33 mouse cellular contexts compared by ENCODE assay signal in the genomic region with DNA sequence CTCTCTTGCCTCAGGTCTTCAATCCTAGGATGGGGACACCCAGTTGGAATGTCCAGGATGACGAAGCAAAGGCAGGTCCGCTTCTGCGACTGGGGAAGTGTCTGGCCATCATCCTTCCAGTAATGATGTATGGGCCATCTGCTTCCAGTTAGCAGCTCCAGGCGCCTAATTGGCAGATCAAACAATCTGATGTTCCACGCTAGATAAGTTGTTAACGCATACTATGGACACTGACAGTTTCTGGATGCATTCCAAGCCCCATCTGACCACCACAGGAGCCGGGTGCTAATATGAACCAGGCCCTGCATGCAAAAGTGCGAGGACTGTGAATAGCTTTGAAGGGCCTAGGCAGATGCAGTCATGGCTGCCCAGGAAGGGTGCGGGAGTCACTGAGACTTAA. TPM values are rescaled to one million over a fixed set of nuclear protein-coding genes. Genes with fewer than 3 reads are reported as not detected.
A peak's percentile ranks its signal among the peaks of the same experiment; 100 is the strongest.
DNase-seq lines count a peak whose midpoint lies in the region; ATAC-seq and TF ChIP-seq lines count a peak whose summit lies in the region.
"Had no signal": no experiment of that assay in that cellular context is flagged by ENCODE, and none has a peak within 500 bp of the region (broad histone marks: within the 10 kb centered on the region; RNA-seq: fewer than 3 reads in every experiment).

No protein-coding gene starts in this region.

- H3K4me3 ChIP-seq in forebrain, postnatal 0 days (ENCODE audit: low read depth, low read length), result no peak overlapping the region
- H3K4me3 ChIP-seq in forebrain, embryonic 13.5 days, result no peak overlapping the region
- H3K4me3 ChIP-seq in midbrain, embryonic 14.5 days (replicated peaks; ENCODE audit: low read depth, low read length), result no peak overlapping the region
- H3K4me3 ChIP-seq in midbrain, embryonic 13.5 days (replicated peaks), result no peak overlapping the region
- no peak overlapping the region for H3K4me3 ChIP-seq in embryonic facial prominence, embryonic 14.5 days (ENCODE audit: low read depth, low read length)
- H3K4me3 ChIP-seq: embryonic facial prominence, embryonic 12.5 days; erythroblast, embryonic 14.5 days; heart, embryonic 15.5 days; midbrain, embryonic 10.5 days; myocyte had no signal

- H3K36me3 ChIP-seq in forebrain, postnatal 0 days (ENCODE audit: insufficient read depth), result no peaks in the 10 kb centered on the region
- no peaks in the 10 kb centered on the region for H3K36me3 ChIP-seq in forebrain, embryonic 13.5 days (ENCODE audit: poor library complexity, severe bottlenecking)
- no peaks in the 10 kb centered on the region for H3K36me3 ChIP-seq in midbrain, embryonic 14.5 days (ENCODE audit: control insufficient read depth, insufficient read depth, low read length)
- H3K36me3 ChIP-seq in midbrain, embryonic 13.5 days, result no peaks in the 10 kb centered on the region
- H3K36me3 ChIP-seq in embryonic facial prominence, embryonic 14.5 days (ENCODE audit: control insufficient read depth, insufficient read depth, low read length), result no peaks in the 10 kb centered on the region
- H3K36me3 ChIP-seq: embryonic facial prominence, embryonic 12.5 days; heart, embryonic 15.5 days; midbrain, embryonic 10.5 days had no signal

- no peaks in the 10 kb centered on the region for H3K4me1 ChIP-seq in forebrain, postnatal 0 days (ENCODE audit: insufficient read depth)
- peaks cover 4% of the 10 kb centered on the region; the same call in 1 of the 2 replicates for H3K4me1 ChIP-seq in forebrain, embryonic 13.5 days
- H3K4me1 ChIP-seq in midbrain, embryonic 14.5 days (ENCODE audit: control insufficient read depth, insufficient read depth, low read length), result no peaks in the 10 kb centered on the region
- no peaks in the 10 kb centered on the region for H3K4me1 ChIP-seq in midbrain, embryonic 13.5 days (replicated peaks)
- H3K4me1 ChIP-seq in embryonic facial prominence, embryonic 14.5 days (ENCODE audit: control insufficient read depth, insufficient read depth, low read length), result no peaks in the 10 kb centered on the region
- H3K4me1 ChIP-seq: embryonic facial prominence, embryonic 12.5 days; heart, embryonic 15.5 days had no signal

- no peak for ATAC-seq in forebrain, postnatal 0 days
- no peak for ATAC-seq in forebrain, embryonic 13.5 days
- no peak for ATAC-seq in midbrain, embryonic 14.5 days (ENCODE audit: low FRiP score, low TSS enrichment)
- no peak for ATAC-seq in midbrain, embryonic 13.5 days
- no peak for ATAC-seq in embryonic facial prominence, embryonic 14.5 days (ENCODE audit: low read depth)
- ATAC-seq: inflammation-experienced regulatory T-cells, adult 6 months; liver, postnatal 0 days; lung, postnatal 0 days; Patski had no signal

- WGBS in forebrain, postnatal 0 days, result 48% methylated on average over 9 of the region's 9 CpGs
- 68% methylated on average over 9 of the region's 9 CpGs for WGBS in forebrain, embryonic 13.5 days
- WGBS in midbrain, embryonic 14.5 days, result 64% methylated on average over 9 of the region's 9 CpGs
- whole genome bisulfite sequencing in midbrain, embryonic 13.5 days, result 71% methylated on average over 9 of the region's 9 CpGs
- WGBS in embryonic facial prominence, embryonic 14.5 days, result 36% methylated on average over 9 of the region's 9 CpGs

- no peak for TF ChIP-seq CTCF in forebrain, postnatal 0 days (IDR thresholded peaks at IDR 0.05; ENCODE audit: low read depth)

- DNase-seq in forebrain, postnatal 0 days, result peak; percentile 15
- peak; percentile 53 for DNase-seq in midbrain, embryonic 14.5 days
- DNase-seq in embryo, embryonic 10 days (ENCODE audit: low spot score), result peak; percentile 52
- DNase-seq in embryonic facial prominence, embryonic 14.5 days (ENCODE audit: low spot score), result peak; percentile 72
- no peak for DNase-seq in cerebellum, postnatal 4 days (ENCODE audit: low spot score in 2 of 2)
- no peak for DNase-seq in spleen, postnatal 10 days (ENCODE audit: low spot score in 2 of 2)
- DNase-seq: cerebellum, adult 18-20 months; cerebellum, postnatal 14 days; gastrocnemius, postnatal 36 days; heart, postnatal 36 days; kidney, adult 2 months; liver, postnatal 0 days; thymus, adult 2 months; thymus, postnatal 4 days had no signal

- H3K9me3 ChIP-seq in forebrain, postnatal 0 days (ENCODE audit: low read length), result no peaks in the 10 kb centered on the region
- peaks cover 7% of the 10 kb centered on the region for H3K9me3 ChIP-seq in forebrain, embryonic 13.5 days (replicated peaks)
- H3K9me3 ChIP-seq in midbrain, embryonic 14.5 days (ENCODE audit: control insufficient read depth, low read length), result no peaks in the 10 kb centered on the region
- H3K9me3 ChIP-seq in midbrain, embryonic 13.5 days, result peaks cover 7% of the 10 kb centered on the region; the same call in 1 of the 2 replicates
- H3K9me3 ChIP-seq in embryonic facial prominence, embryonic 14.5 days (ENCODE audit: control insufficient read depth, low read length), result peaks cover 12% of the 10 kb centered on the region

- H3K27me3 ChIP-seq in forebrain, postnatal 0 days (ENCODE audit: insufficient read depth, low read length), result no peaks in the 10 kb centered on the region
- 0 out of 2 replicates have a peak, but pooled peaks cover under 1% of the 10 kb centered on the region for H3K27me3 ChIP-seq in forebrain, embryonic 13.5 days
- H3K27me3 ChIP-seq in midbrain, embryonic 14.5 days (ENCODE audit: control insufficient read depth, insufficient read depth, low read length), result no peaks in the 10 kb centered on the region
- 0 out of 2 replicates have a peak, but pooled peaks cover 10% of the 10 kb centered on the region for H3K27me3 ChIP-seq in midbrain, embryonic 13.5 days
- no peaks in the 10 kb centered on the region for H3K27me3 ChIP-seq in embryonic facial prominence, embryonic 14.5 days (replicated peaks; ENCODE audit: control insufficient read depth, insufficient read depth, low read length)
- H3K27me3 ChIP-seq: Patski had no signal

- H3K27ac ChIP-seq in forebrain, postnatal 0 days (ENCODE audit: low read depth, low read length), result no peak overlapping the region
- H3K27ac ChIP-seq in forebrain, embryonic 13.5 days, result no peak overlapping the region
- H3K27ac ChIP-seq in midbrain, embryonic 14.5 days (replicated peaks; ENCODE audit: low read depth, low read length), result no peak overlapping the region
- no peak overlapping the region for H3K27ac ChIP-seq in midbrain, embryonic 13.5 days
- no peak overlapping the region for H3K27ac ChIP-seq in embryonic facial prominence, embryonic 14.5 days (replicated peaks; ENCODE audit: low read depth, low read length)
- H3K27ac ChIP-seq: embryonic facial prominence, embryonic 12.5 days; heart, embryonic 15.5 days; kidney, postnatal 0 days; macrophage; midbrain, embryonic 10.5 days; stomach, postnatal 0 days had no signal

- H3K9ac ChIP-seq in forebrain, postnatal 0 days, result no peak overlapping the region
- H3K9ac ChIP-seq in forebrain, embryonic 13.5 days, result no peak overlapping the region
- H3K9ac ChIP-seq in midbrain, embryonic 14.5 days (replicated peaks; ENCODE audit: low read length), result no peak overlapping the region
- H3K9ac ChIP-seq in midbrain, embryonic 13.5 days (replicated peaks), result no peak overlapping the region
- no peak overlapping the region for H3K9ac ChIP-seq in embryonic facial prominence, embryonic 14.5 days (ENCODE audit: low read depth, low read length)
- H3K9ac ChIP-seq: embryonic facial prominence, embryonic 12.5 days; heart, embryonic 15.5 days; liver, postnatal 0 days had no signal

- no peak overlapping the region for H3K4me2 ChIP-seq in forebrain, postnatal 0 days (ENCODE audit: low read depth)
- H3K4me2 ChIP-seq in forebrain, embryonic 13.5 days, result no peak overlapping the region
- H3K4me2 ChIP-seq in midbrain, embryonic 14.5 days (ENCODE audit: low read length), result no peak overlapping the region
- no peak overlapping the region for H3K4me2 ChIP-seq in midbrain, embryonic 13.5 days (replicated peaks)
- no peak overlapping the region for H3K4me2 ChIP-seq in embryonic facial prominence, embryonic 14.5 days (ENCODE audit: low read depth, low read length)
- H3K4me2 ChIP-seq: embryonic facial prominence, embryonic 12.5 days; heart, embryonic 15.5 days had no signal

RNA-seq across cellular contexts. Expression of a gene that starts 22.4 kb away (rescaled TPM):
- total RNA-seq in forebrain, postnatal 0 days (2014; rRNA removed), result 0.05 TPM in 1 of 2 replicates, not detected in the other
- polyA plus RNA-seq in forebrain, postnatal 0 days (2015; fragmentation: Nextera tagmentation; extraction: Ambion mirVana), result not detected in 2 replicates
- polyA plus RNA-seq in forebrain, embryonic 13.5 days (2015; fragmentation: Nextera tagmentation; extraction: Ambion mirVana), result not detected in 2 replicates
- polyA plus RNA-seq in midbrain, embryonic 14.5 days (2014; fragmentation: Nextera tagmentation; extraction: Ambion mirVana), result not detected in 2 replicates
- not detected in 2 replicates for polyA plus RNA-seq in midbrain, embryonic 13.5 days (2015; fragmentation: Nextera tagmentation; extraction: Ambion mirVana)
- not detected in 2 replicates for polyA plus RNA-seq in embryonic facial prominence, embryonic 14.5 days (2014; fragmentation: Nextera tagmentation; extraction: Ambion mirVana)
- total RNA-seq: adrenal gland, adult 18-20 months; gastrocnemius, adult 18-20 months; gastrocnemius, postnatal 36 days; heart, postnatal 36 days; layer of hippocampus, postnatal 14 days; liver, adult 2 months had no signal
- polyA plus RNA-seq: embryonic facial prominence, embryonic 12.5 days; erythroblast, embryonic 14.5 days; heart, embryonic 15.5 days; inflammation-experienced regulatory T-cells, adult 6 months; kidney, postnatal 0 days; limb, embryonic 11.5 days; liver, postnatal 0 days; lung, postnatal 0 days; macrophage; midbrain, embryonic 10.5 days; neural tube, embryonic 14.5 days; stomach, postnatal 0 days had no signal

RNA-seq across cellular contexts. Expression of a gene that starts 53.0 kb away (rescaled TPM):
- total RNA-seq in forebrain, postnatal 0 days (2014; rRNA removed), result 27.7 and 29.1 TPM in 2 replicates
- 19.3 and 25.7 TPM in 2 replicates for polyA plus RNA-seq in forebrain, postnatal 0 days (2015; fragmentation: Nextera tagmentation; extraction: Ambion mirVana)
- 20.9 and 21.1 TPM in 2 replicates for polyA plus RNA-seq in forebrain, embryonic 13.5 days (2015; fragmentation: Nextera tagmentation; extraction: Ambion mirVana)
- 14.1 and 15.2 TPM in 2 replicates for polyA plus RNA-seq in midbrain, embryonic 14.5 days (2014; fragmentation: Nextera tagmentation; extraction: Ambion mirVana)
- polyA plus RNA-seq in midbrain, embryonic 13.5 days (2015; fragmentation: Nextera tagmentation; extraction: Ambion mirVana), result 18.0 and 20.0 TPM in 2 replicates
- polyA plus RNA-seq in embryonic facial prominence, embryonic 14.5 days (2014; fragmentation: Nextera tagmentation; extraction: Ambion mirVana), result 21.1 and 23.9 TPM in 2 replicates

Comparison
In these comparisons a context has a peak if more than half of its experiments do, and no peak if none do; other contexts are left out.
1. DNase-seq: peak in forebrain, postnatal 0 days (single experiment), midbrain, embryonic 14.5 days (single experiment), embryo, embryonic 10 days (single experiment) and embryonic facial prominence, embryonic 14.5 days (single experiment); none in cerebellum, postnatal 4 days (0 of 2) and spleen, postnatal 10 days (0 of 2).